Mouse (Mus musculus) neural tube, embryonic 15.5 days (tissue): Measurements from ENCODE around the gene 4921501E09Rik. TPM values are rescaled to one million over a fixed set of nuclear protein-coding genes. Genes with fewer than 3 reads are reported as not detected.

Experiments
- polyA plus RNA-seq: library from polyadenylated mRNA; unstranded; fragments of >200 nt; fragmentation: Nextera tagmentation; extraction: Ambion mirVana; gene quantifications from 2 replicates; pipeline ENCODE4 v1.2.1, GENCODE M21; 2015

The 4921501E09Rik gene
- polyA plus RNA-seq, 1 experiment from 2014 or later: not detected

Other genes starting within 250 kb of the 4921501E09Rik start
- gene Zfp799, start 237.8 kb downstream of the 4921501E09Rik start, polyA plus RNA-seq: 16.4 and 18.0 TPM in 2 replicates
- 7.7 and 8.8 TPM in 2 replicates for gene Zfp870, start 176.4 kb downstream of the 4921501E09Rik start, polyA plus RNA-seq
- gene Cyp4f14, start 150.7 kb downstream of the 4921501E09Rik start, polyA plus RNA-seq: 0.09 TPM in 1 of 2 replicates, not detected in the other
- 8.0 and 8.1 TPM in 2 replicates for gene Cyp4f13, start 120.7 kb downstream of the 4921501E09Rik start, polyA plus RNA-seq
- 8.5 and 9.0 TPM in 2 replicates for gene Zfp472, start 102.2 kb downstream of the 4921501E09Rik start, polyA plus RNA-seq
- gene Zfp952, start 74.9 kb downstream of the 4921501E09Rik start, polyA plus RNA-seq: 17.9 and 21.5 TPM in 2 replicates
- gene Zfp763, start 34.7 kb downstream of the 4921501E09Rik start, polyA plus RNA-seq: 23.7 and 24.7 TPM in 2 replicates
- 19.6 and 19.8 TPM in 2 replicates for gene Zfp563, start 21.3 kb upstream of the 4921501E09Rik start, polyA plus RNA-seq
- gene Morc2b, start 71.6 kb upstream of the 4921501E09Rik start, polyA plus RNA-seq: 0.74 and 1.2 TPM in 2 replicates
- gene Olfr55, start 100.4 kb upstream of the 4921501E09Rik start, polyA plus RNA-seq: 0.05 TPM in 1 of 2 replicates, not detected in the other
- gene Olfr239, start 123.2 kb upstream of the 4921501E09Rik start, polyA plus RNA-seq: 0.06 TPM in 2 replicates
- gene Olfr1564, start 153.6 kb upstream of the 4921501E09Rik start, polyA plus RNA-seq: 0.05 and 0.08 TPM in 2 replicates
- gene Zfp955a, start 187.1 kb upstream of the 4921501E09Rik start, polyA plus RNA-seq: 21.4 and 22.3 TPM in 2 replicates
- gene Olfr63, start 196.6 kb upstream of the 4921501E09Rik start, polyA plus RNA-seq: 0.04 and 0.05 TPM in 2 replicates
- gene Zfp955b, start 221.5 kb upstream of the 4921501E09Rik start, polyA plus RNA-seq: 19.6 and 22.8 TPM in 2 replicates